Mouse (Mus musculus): ENCODE data around the gene Tspan18. TPM values are rescaled to one million over a fixed set of nuclear protein-coding genes. Genes with fewer than 3 reads are reported as not detected.

The Tspan18 gene
- polyA plus RNA-seq, 1 experiment from 2014 or later = 22.2 TPM

DNA sequence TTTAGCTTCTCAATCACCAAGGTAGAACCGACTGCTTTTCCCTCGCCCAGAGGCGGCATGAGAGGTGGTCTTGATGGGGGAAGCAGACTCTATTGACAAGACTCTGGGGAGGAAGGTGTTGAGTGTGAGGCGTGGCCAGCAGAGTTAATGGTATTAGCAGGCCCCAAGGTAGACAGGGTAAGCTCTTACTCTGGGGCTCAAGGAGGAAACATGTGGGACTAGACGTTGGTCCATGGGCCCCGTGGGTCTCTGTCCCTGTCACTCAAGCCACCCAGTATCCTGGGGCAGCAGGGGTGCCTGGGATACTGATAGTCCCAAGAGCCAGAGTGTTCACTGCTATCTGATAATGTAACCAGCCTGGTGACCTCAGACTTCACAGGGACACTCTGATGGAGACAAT is 26.0 kb upstream of the Tspan18 start:
- ATAC-seq = no peak
- Histone ChIP-seq H3K27me3 (peaks cover 6% of the 10 kb centered on the region; the same call in 1 of the 2 replicates), H3K4me1 (peaks cover 14% of the 10 kb centered on the region), H3K4me2 (no peak overlapping the region), H3K27ac (no peak overlapping the region), H3K4me3 (no peak overlapping the region), H3K9me3 (replicated peaks) (no peaks in the 10 kb centered on the region), H3K36me3 (ENCODE audit: poor library complexity, severe bottlenecking) (no peaks in the 10 kb centered on the region), H3K9ac (no peak overlapping the region)
- whole genome bisulfite sequencing = 88% methylated on average over 6 of the region's 6 CpGs

DNA sequence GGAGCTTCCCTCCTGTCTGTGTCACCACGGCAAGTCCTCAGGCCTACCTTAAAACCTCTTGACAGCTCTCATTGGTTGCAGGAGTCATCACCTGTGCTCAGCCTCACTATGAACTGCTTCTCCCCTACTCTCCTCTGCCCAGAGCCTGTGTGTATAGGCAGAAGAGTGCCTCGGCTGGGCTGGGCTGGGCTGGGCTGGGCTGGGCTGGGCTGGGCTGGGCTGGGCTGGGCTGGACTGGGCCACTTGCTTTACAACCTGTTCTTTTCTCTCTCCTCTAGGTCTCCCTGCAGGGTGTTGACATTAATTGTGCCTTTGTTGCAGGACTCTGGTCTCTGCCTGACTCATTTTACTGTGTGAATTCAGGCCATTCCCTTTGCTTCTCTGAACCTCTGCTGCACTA is 23.1 kb upstream of the Tspan18 start:
- no peak overlapping the region for H3K9ac ChIP-seq
- H3K9me3 ChIP-seq (replicated peaks) = no peaks in the 10 kb centered on the region
- H3K4me3 ChIP-seq = no peak overlapping the region
- 56% methylated on average over 2 of the region's 2 CpGs for WGBS
- no peak overlapping the region for H3K4me2 ChIP-seq
- ATAC-seq = no peak
- H3K27ac ChIP-seq = no peak overlapping the region
- peaks cover 20% of the 10 kb centered on the region for H3K4me1 ChIP-seq
- no peaks in the 10 kb centered on the region for H3K36me3 ChIP-seq (ENCODE audit: poor library complexity, severe bottlenecking)
- peaks cover 10% of the 10 kb centered on the region; the same call in 1 of the 2 replicates for H3K27me3 ChIP-seq

GRCm38 (mm10) chr2:93355845-93356244 is 21.5 kb upstream of the Tspan18 start:
- H3K27ac ChIP-seq = peak overlapping the region; percentile 40
- WGBS = 10% methylated on average over 7 of the region's 7 CpGs
- H3K9ac ChIP-seq = no peak overlapping the region
- peaks cover 20% of the 10 kb centered on the region for H3K4me1 ChIP-seq
- H3K4me3 ChIP-seq = no peak overlapping the region
- peaks cover 16% of the 10 kb centered on the region for H3K27me3 ChIP-seq
- H3K9me3 ChIP-seq (replicated peaks) = no peaks in the 10 kb centered on the region
- no peak overlapping the region for H3K4me2 ChIP-seq
- H3K36me3 ChIP-seq (ENCODE audit: poor library complexity, severe bottlenecking) = no peaks in the 10 kb centered on the region
- peak; percentile 57 for ATAC-seq

DNA sequence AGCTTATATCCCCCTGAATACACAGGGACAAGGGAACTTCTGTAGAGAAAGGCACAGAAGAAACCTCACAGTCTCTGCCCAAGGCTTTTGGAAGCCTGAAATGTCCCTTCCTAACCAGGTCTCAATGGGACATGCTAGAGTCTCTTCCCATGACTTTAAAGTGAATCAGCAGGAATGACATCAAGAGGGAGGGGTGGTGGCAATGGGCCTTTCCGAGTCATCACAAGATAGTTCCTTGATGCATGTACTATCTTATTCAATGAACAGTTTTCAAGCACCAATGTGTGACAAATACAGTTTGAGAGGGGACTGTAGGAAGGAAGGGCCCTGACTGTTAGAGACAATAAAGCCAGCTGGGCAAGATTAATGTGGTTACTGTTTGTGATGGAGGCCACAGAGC is 20.3 kb upstream of the Tspan18 start:
- WGBS = 74% methylated on average over 1 of the region's 1 CpGs
- no peaks in the 10 kb centered on the region for H3K9me3 ChIP-seq (replicated peaks)
- no peak overlapping the region for H3K4me2 ChIP-seq
- H3K4me1 ChIP-seq = peaks cover 20% of the 10 kb centered on the region
- H3K36me3 ChIP-seq (ENCODE audit: poor library complexity, severe bottlenecking) = no peaks in the 10 kb centered on the region
- ATAC-seq = no peak
- no peak overlapping the region for H3K4me3 ChIP-seq
- no peak overlapping the region for H3K27ac ChIP-seq
- no peak overlapping the region for H3K9ac ChIP-seq
- peaks cover 16% of the 10 kb centered on the region for H3K27me3 ChIP-seq

- WGBS = 90% methylated on average over 4 of the region's 4 CpGs
- no peak overlapping the region for H3K27ac ChIP-seq
- peaks cover 20% of the 10 kb centered on the region for H3K4me1 ChIP-seq
- no peak overlapping the region for H3K9ac ChIP-seq
- H3K27me3 ChIP-seq = peaks cover 15% of the 10 kb centered on the region
- no peaks in the 10 kb centered on the region for H3K36me3 ChIP-seq (ENCODE audit: poor library complexity, severe bottlenecking)
- no peak overlapping the region for H3K4me2 ChIP-seq
- H3K9me3 ChIP-seq (replicated peaks) = no peaks in the 10 kb centered on the region
- ATAC-seq = no peak
- no peak overlapping the region for H3K4me3 ChIP-seq
These were observed 19.4 kb upstream of the Tspan18 start for GRCm38 (mm10) chr2:93353725-93354124.

DNA sequence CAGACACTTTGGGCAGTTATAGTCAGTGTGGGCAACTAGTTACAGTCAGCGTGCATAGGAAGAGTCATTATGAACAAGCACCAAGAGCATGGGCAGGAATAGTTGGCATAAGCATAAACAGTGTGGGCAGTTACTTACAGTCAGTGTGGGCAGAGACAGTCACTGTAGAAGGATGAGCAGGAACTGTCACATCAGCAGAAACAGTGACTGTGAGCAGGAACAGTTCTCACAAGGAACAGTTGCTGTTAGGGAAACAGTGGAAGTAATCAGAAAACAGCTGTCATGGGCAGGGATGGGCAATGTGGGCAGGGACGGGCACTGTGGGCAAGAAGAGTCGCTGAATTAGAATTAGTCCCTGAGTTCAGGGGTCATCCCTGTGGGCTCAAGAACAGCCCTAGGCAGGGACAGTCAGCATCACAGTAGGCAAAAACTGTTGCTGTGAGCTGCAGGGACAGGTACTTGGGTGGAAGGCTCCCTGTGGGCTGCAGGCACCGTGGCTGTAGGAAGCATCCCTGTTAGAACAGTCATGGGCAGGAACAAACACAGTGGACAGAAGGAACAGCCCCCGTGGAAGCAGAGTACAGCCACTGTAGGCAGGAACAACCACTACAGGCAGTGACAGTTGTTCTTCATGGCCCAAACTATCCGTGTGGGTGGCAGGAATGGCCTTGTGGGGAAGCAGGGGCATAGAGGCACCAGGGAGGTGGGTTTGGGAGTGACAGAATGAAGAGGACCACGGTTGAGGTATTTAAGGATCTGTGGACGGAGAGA is 18.8 kb upstream of the Tspan18 start:
- Histone ChIP-seq H3K36me3 (ENCODE audit: poor library complexity, severe bottlenecking) (no peaks in the 10 kb centered on the region), H3K27ac (no peak overlapping the region), H3K4me2 (no peak overlapping the region), H3K27me3 (peaks cover 9% of the 10 kb centered on the region), H3K9me3 (replicated peaks) (no peaks in the 10 kb centered on the region), H3K4me3 (no peak overlapping the region), H3K9ac (no peak overlapping the region), H3K4me1 (peaks cover 26% of the 10 kb centered on the region)
- WGBS = 85% methylated on average over 8 of the region's 8 CpGs
- no peak for ATAC-seq

GRCm38 (mm10) chr2:93351352-93351751 is 17.0 kb upstream of the Tspan18 start:
- no peak overlapping the region for H3K9ac ChIP-seq
- peaks cover 9% of the 10 kb centered on the region for H3K27me3 ChIP-seq
- peaks cover 24% of the 10 kb centered on the region for H3K4me1 ChIP-seq
- H3K36me3 ChIP-seq (ENCODE audit: poor library complexity, severe bottlenecking) = no peaks in the 10 kb centered on the region
- no peak for ATAC-seq
- no peak overlapping the region for H3K27ac ChIP-seq
- H3K9me3 ChIP-seq (replicated peaks) = no peaks in the 10 kb centered on the region
- no peak overlapping the region for H3K4me3 ChIP-seq
- 75% methylated on average over 7 of the region's 7 CpGs for WGBS
- no peak overlapping the region for H3K4me2 ChIP-seq

GRCm38 (mm10) chr2:93347018-93347417 is 12.7 kb upstream of the Tspan18 start:
- H3K9ac ChIP-seq = no peak overlapping the region
- H3K9me3 ChIP-seq (replicated peaks) = no peaks in the 10 kb centered on the region
- H3K4me3 ChIP-seq = no peak overlapping the region
- peaks cover 1% of the 10 kb centered on the region; the same call in 1 of the 2 replicates for H3K27me3 ChIP-seq
- ATAC-seq = no peak
- H3K27ac ChIP-seq = no peak overlapping the region
- 84% methylated on average over 5 of the region's 5 CpGs for WGBS
- no peaks in the 10 kb centered on the region for H3K36me3 ChIP-seq (ENCODE audit: poor library complexity, severe bottlenecking)
- H3K4me1 ChIP-seq = peaks cover 6% of the 10 kb centered on the region; the same call in 1 of the 2 replicates
- H3K4me2 ChIP-seq = no peak overlapping the region

DNA sequence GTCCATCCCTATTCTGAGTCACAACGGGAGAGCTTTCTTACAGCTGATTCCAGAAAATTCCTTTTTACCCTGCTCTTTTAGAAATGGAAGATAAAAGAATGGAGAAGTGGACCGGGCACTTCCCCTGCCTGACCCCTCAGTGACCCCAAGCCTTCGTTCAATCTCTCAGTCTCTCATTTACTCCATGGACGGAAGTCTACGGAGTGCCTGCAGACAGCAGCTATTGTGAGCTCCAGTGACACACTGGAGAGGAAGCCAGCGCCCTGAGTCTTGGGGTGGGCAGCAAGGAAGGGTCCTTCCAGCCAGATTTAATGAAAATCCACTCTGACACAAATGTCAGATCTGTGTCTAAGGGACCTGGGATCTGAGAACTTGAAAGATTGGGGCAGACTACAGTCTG is 12.3 kb upstream of the Tspan18 start:
- Histone ChIP-seq H3K9ac (no peak overlapping the region), H3K4me1 (peaks cover 6% of the 10 kb centered on the region; the same call in 1 of the 2 replicates), H3K27ac (no peak overlapping the region), H3K9me3 (replicated peaks) (no peaks in the 10 kb centered on the region), H3K27me3 (no peaks in the 10 kb centered on the region), H3K36me3 (ENCODE audit: poor library complexity, severe bottlenecking) (no peaks in the 10 kb centered on the region), H3K4me3 (no peak overlapping the region), H3K4me2 (no peak overlapping the region)
- WGBS = 25% methylated on average over 6 of the region's 6 CpGs
- no peak for ATAC-seq

DNA sequence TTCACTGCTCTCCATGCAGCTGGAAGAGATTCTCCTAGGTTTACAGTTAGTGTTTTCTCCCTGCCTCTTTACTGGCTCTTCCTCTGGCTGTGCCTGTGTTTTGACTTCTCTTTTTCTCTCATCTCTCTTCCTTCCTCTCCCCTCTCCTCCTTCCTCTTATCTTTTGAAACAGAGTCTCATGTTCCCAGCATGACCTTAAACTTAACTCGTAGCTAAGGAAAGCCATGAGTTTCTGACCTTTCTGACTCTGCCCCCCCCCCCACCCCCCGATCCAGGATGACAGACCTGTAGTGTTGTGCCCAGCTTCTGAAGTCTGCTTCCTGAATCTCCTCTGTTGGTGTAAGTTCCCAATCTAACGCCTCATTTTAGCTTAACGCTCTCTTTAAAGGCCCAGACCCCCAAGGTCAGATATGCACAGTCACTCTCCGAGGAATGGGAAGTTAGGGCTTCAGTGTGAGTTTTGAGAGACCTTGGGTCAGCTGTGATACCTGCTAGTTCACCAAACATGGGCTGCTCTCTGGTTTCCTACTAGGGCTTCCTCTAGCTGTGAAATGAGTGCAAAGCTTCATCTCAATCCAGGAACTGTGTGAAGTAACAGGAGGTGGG is 11.5 kb upstream of the Tspan18 start:
- H3K4me2 ChIP-seq = no peak overlapping the region
- H3K27me3 ChIP-seq = no peaks in the 10 kb centered on the region
- 80% methylated on average over 5 of the region's 5 CpGs for WGBS
- no peaks in the 10 kb centered on the region for H3K36me3 ChIP-seq (ENCODE audit: poor library complexity, severe bottlenecking)
- no peak overlapping the region for H3K4me3 ChIP-seq
- no peak overlapping the region for H3K27ac ChIP-seq
- H3K9ac ChIP-seq = no peak overlapping the region
- no peak for ATAC-seq
- H3K9me3 ChIP-seq (replicated peaks) = no peaks in the 10 kb centered on the region
- H3K4me1 ChIP-seq = peaks cover 6% of the 10 kb centered on the region; the same call in 1 of the 2 replicates

DNA sequence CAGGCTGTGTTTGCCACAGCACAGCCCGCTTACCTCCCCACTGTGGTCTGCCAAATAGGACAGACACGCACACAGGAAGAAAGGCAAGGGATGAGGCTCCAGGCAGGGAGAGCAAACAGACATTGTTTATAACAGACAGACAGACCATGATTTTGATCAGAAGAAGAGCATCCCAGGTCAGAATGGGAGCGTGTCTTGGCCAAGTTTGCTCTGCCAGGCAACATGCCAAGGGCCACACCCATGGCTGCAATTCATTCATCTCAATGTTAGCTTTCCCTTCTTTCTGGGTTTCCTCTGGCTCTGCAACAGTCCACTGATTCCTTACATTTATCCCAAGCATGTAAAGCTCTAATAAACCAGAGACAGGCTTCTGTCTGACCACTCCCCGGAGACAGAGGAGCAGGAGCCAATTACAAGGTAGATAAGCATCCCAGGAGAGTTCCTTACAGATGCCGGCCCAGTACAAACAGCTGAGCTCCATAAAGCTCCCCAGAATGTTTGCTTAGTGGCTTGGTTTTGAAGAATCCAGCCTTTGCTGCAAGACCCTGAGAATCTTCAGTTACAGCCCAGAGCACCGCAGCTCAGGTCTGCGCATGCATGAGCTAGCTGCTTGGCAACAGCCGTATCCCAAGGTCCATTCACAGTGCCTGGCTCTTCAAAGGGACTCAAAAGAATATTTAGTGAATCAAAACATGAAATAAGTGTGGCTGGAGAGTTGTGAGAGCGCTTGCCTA is 5.2 kb upstream of the Tspan18 start:
- no peak for ATAC-seq
- Histone ChIP-seq H3K27me3 (0 out of 2 replicates have a peak, but pooled peaks cover 2% of the 10 kb centered on the region), H3K9ac (no peak overlapping the region), H3K27ac (no peak overlapping the region), H3K36me3 (ENCODE audit: poor library complexity, severe bottlenecking) (no peaks in the 10 kb centered on the region), H3K4me2 (no peak overlapping the region), H3K4me1 (peaks cover 21% of the 10 kb centered on the region), H3K9me3 (replicated peaks) (0 out of 2 replicates have a peak, but pooled peaks cover 6% of the 10 kb centered on the region), H3K4me3 (no peak overlapping the region)
- WGBS = 66% methylated on average over 9 of the region's 9 CpGs

- ATAC-seq = no peak
- Histone ChIP-seq H3K27ac (no peak overlapping the region), H3K4me3 (no peak overlapping the region), H3K9me3 (replicated peaks) (0 out of 2 replicates have a peak, but pooled peaks cover 6% of the 10 kb centered on the region), H3K36me3 (ENCODE audit: poor library complexity, severe bottlenecking) (no peaks in the 10 kb centered on the region), H3K27me3 (0 out of 2 replicates have a peak, but pooled peaks cover 2% of the 10 kb centered on the region), H3K4me2 (no peak overlapping the region), H3K4me1 (peaks cover 45% of the 10 kb centered on the region), H3K9ac (no peak overlapping the region)
- 78% methylated on average over 11 of the region's 11 CpGs for WGBS
These were observed 1.7 kb upstream of the Tspan18 start for GRCm38 (mm10) chr2:93335996-93336395.
